Mouse (Mus musculus): Measurements from ENCODE around the gene Olfr126. TPM values are rescaled to one million over a fixed set of nuclear protein-coding genes. Genes with fewer than 3 reads are reported as not detected.

The Olfr126 gene
- not detected for total RNA-seq (2022)

DNA sequence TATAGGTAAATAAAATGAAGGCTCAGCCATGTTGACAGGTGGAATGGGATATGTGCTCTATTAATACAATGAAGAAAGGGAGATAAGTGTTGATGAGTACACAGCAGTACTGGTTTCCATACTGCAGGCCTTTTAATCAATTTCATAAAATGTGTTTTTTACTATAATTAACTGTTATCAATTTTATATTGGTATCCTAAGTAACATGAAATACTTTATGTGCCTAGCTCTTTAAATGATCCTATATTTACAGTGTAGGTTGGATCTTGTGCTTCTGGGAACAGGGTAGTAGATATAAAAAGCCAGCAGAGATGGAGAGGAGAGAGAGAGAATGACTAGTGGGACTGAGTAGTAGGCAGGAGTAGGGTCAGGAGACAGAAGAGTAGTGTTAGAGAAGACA is at the start of gene Olfr126:
Olfr126 (plus strand) TSS at position 301 of the 400 bp plus-strand sequence.
- no peak for DNase-seq

GRCm38 (mm10) chr17:37799588-37799987 is 47.7 kb upstream of the Olfr126 start, which contains the start of gene Olfr124:
TSS of gene Olfr124 (plus strand) at chr17:37799888.
- no peak for DNase-seq

DNA sequence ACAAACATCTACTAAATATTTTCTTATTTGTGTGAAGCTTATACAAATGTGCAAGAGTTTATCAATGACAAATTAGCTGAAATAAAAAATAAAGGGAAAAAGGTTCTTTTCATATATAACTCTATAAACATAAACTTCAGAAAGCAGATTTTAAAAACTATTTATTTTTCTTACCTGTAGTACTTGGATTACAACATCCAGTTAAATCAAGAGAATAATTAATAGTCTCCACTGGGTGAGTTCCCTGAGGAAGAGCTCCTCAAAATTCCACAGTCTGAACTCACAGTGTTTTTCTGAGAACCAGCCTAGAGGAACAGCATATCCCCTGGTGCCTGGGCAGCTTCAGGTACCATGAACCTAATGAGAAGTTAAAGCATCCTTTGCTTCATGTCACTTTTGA is 14.6 kb upstream of the Olfr126 start, which contains the start of gene Olfr125:
Olfr125 (plus strand) TSS at position 301 of the 400 bp plus-strand sequence.
- DNase-seq, result no peak

DNA sequence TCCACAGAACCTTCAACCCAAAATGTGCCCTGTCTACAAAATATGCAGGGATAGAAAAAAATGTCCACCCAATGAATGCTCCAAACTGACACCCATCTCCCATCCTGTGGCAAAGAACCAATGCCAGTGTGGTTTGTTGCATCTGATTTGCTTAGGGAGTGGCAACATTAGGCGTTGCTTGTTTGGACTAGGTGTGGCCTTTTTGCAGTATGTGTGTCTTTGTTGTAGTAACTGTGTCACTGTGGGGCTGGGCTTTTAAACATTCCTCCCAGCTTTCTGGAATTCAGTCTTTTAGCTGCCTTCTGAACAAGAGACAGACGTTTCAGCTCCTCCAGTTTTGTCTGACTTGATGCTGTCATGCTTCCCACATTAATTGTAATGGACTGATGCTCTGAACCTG is 16.6 kb downstream of the Olfr126 start:
- DNase-seq, result no peak

DNA sequence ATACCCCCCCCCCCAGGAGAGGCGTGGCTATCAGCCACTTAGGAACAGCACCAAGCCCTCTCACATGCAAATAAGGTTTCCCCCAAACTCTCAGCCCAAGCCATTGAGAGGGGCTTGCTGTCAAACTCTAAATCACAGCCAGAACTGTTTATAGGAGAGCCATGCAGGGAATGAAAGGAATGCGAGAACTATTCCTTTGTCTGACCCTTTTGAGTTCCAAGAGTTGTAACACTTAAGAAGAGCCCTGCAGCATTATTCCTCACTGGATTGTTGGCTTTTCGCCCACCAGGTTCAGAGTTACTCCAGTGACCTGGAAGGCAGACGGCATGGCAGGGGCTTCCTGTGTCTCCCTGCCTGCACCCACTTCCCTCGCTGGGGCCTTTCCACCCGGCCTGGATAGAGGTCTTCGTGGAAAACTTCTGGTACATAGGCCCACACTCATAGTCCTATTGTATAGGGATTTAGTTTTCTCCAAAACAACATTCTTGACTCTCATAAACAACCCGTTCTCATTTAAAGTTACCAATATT is 22.5 kb downstream of the Olfr126 start:
- DNase-seq, result no peak

DNA sequence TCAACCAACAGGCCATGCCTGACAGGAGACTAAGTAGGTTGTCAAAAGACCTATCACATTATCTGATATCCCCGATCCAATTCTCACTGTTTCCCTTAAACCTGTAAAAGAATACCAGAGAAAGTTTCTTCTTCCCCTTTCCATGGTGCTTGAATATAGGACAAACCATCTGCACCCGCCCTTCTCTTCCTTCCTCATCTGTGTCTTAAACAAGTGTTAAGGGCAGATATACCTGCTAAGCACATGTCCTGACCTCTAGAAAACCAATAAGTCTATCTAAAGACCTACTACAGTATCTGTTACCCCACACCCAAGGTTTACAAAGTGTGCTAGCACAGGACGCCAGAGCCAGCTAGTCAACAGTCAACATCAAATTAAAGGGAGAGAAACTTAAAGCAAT is 26.5 kb downstream of the Olfr126 start:
- no peak for DNase-seq

- DNase-seq, result no peak
Observed at GRCm38 (mm10) chr17:37900137-37900536, 52.9 kb downstream of the Olfr126 start, which contains the start of gene Olfr127. TSS of gene Olfr127 (plus strand) at chr17:37900437.

Other genes starting within 250 kb of the Olfr126 start
- not detected for gene Olfr115, start 220.4 kb upstream of the Olfr126 start, total RNA-seq (2022)
- not detected for gene Olfr116, start 220.3 kb upstream of the Olfr126 start, total RNA-seq (2022)
- not detected for gene Olfr117, start 183.7 kb upstream of the Olfr126 start, total RNA-seq (2022)
- gene Olfr118, start 180.5 kb upstream of the Olfr126 start, total RNA-seq (2022), result not detected
- gene Olfr119, start 150.9 kb upstream of the Olfr126 start, total RNA-seq (2022), result not detected
- not detected for gene Olfr120, start 125.7 kb upstream of the Olfr126 start, total RNA-seq (2022)
- not detected for gene Olfr121, start 98.6 kb upstream of the Olfr126 start, total RNA-seq (2022)
- gene Olfr122, start 78.9 kb upstream of the Olfr126 start, total RNA-seq (2022), result not detected
- not detected for gene Olfr123, start 54.0 kb upstream of the Olfr126 start, total RNA-seq (2022)
- gene Olfr124, start 47.6 kb upstream of the Olfr126 start, total RNA-seq (2022), result not detected
- not detected for gene Olfr125, start 14.5 kb upstream of the Olfr126 start, total RNA-seq (2022)
- not detected for gene Olfr127, start 53.0 kb downstream of the Olfr126 start, total RNA-seq (2022)
- gene Olfr128, start 73.1 kb downstream of the Olfr126 start, total RNA-seq (2022), result not detected
- gene Olfr761, start 105.6 kb downstream of the Olfr126 start, total RNA-seq (2022), result not detected
- gene Olfr129, start 212.6 kb downstream of the Olfr126 start, total RNA-seq (2022), result not detected
- gene Olfr130, start 216.4 kb downstream of the Olfr126 start, total RNA-seq (2022), result not detected
- gene Olfr131, start 241.2 kb downstream of the Olfr126 start, total RNA-seq (2022), result not detected

Data from adrenal gland, adult 8-10 months (tissue).